20 mouse cellular contexts compared by ENCODE assay signal in the genomic region with DNA sequence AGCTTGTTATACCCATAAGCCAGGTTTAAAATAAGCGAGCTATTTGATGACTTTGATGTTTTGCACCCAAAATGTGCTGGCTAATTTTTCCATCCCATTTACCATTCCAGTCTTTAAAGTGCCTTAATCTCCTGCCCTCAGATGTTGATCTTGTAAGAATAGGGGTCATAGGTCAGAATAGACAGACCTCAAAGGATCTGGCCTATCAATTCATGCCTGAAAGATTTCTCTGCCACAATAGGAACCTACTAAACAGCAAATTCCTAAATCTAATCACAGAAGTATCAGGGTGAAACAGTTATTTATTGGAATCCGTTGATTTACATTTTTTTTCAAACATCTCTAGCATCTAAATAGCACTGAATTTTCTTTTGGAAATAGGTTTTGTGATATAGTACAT.
DNase-seq lines count a peak whose midpoint lies in the region; ATAC-seq lines count a peak whose summit lies in the region.
"Had no signal": no experiment of that assay in that cellular context is flagged by ENCODE, and none has a peak within 500 bp of the region (broad histone marks: within the 10 kb centered on the region; RNA-seq: fewer than 3 reads in every experiment).

No protein-coding gene starts in this region.

- no peak overlapping the region for H3K4me2 ChIP-seq in forebrain, embryonic 12.5 days
- no peak overlapping the region for H3K4me2 ChIP-seq in midbrain, embryonic 11.5 days
- H3K4me2 ChIP-seq in midbrain, embryonic 13.5 days (replicated peaks), result no peak overlapping the region
- no peak overlapping the region for H3K4me2 ChIP-seq in heart, embryonic 12.5 days
- H3K4me2 ChIP-seq: embryonic facial prominence, embryonic 15.5 days; forebrain, embryonic 13.5 days; heart, embryonic 13.5 days; hindbrain, embryonic 12.5 days had no signal

- peak overlapping the region; percentile 62; the same call in 1 of the 2 replicates for H3K27ac ChIP-seq in forebrain, embryonic 10.5 days
- H3K27ac ChIP-seq in forebrain, embryonic 12.5 days, result no peak overlapping the region
- H3K27ac ChIP-seq in midbrain, embryonic 11.5 days (ENCODE audit: low read depth, low read length), result no peak overlapping the region
- H3K27ac ChIP-seq in midbrain, embryonic 13.5 days, result no peak overlapping the region
- no peak overlapping the region for H3K27ac ChIP-seq in heart, embryonic 12.5 days (ENCODE audit: poor library complexity, severe bottlenecking)
- H3K27ac ChIP-seq: embryonic facial prominence, embryonic 15.5 days; forebrain, embryonic 13.5 days; gastrocnemius, adult 2 months; heart, embryonic 13.5 days; hindbrain, embryonic 12.5 days; hindbrain, postnatal 0 days had no signal

- no peak overlapping the region for H3K9ac ChIP-seq in forebrain, embryonic 12.5 days
- no peak overlapping the region for H3K9ac ChIP-seq in midbrain, embryonic 11.5 days (ENCODE audit: low read length)
- H3K9ac ChIP-seq in midbrain, embryonic 13.5 days (replicated peaks), result no peak overlapping the region
- H3K9ac ChIP-seq in heart, embryonic 12.5 days, result no peak overlapping the region
- H3K9ac ChIP-seq: embryonic facial prominence, embryonic 15.5 days; forebrain, embryonic 13.5 days; heart, embryonic 13.5 days; hindbrain, embryonic 12.5 days had no signal

- 11% methylated on average over 2 of the region's 2 CpGs for WGBS in forebrain, embryonic 10.5 days
- WGBS in forebrain, embryonic 12.5 days, result 7% methylated on average over 2 of the region's 2 CpGs
- WGBS in midbrain, embryonic 11.5 days, result 7% methylated on average over 2 of the region's 2 CpGs
- 10% methylated on average over 2 of the region's 2 CpGs for WGBS in midbrain, embryonic 13.5 days
- WGBS in heart, embryonic 12.5 days, result 62% methylated on average over 2 of the region's 2 CpGs

- no peak for ATAC-seq in forebrain, embryonic 12.5 days (ENCODE audit: low FRiP score)
- peak; percentile 67 for ATAC-seq in midbrain, embryonic 11.5 days (ENCODE audit: low FRiP score)
- ATAC-seq in midbrain, embryonic 13.5 days, result no peak
- ATAC-seq in heart, embryonic 12.5 days (ENCODE audit: insufficient number of reproducible peaks, low FRiP score), result no peak
- ATAC-seq: hindbrain, postnatal 0 days had no signal

- no peaks in the 10 kb centered on the region for H3K27me3 ChIP-seq in forebrain, embryonic 10.5 days (ENCODE audit: poor library complexity, severe bottlenecking)
- no peaks in the 10 kb centered on the region for H3K27me3 ChIP-seq in forebrain, embryonic 12.5 days
- no peaks in the 10 kb centered on the region for H3K27me3 ChIP-seq in midbrain, embryonic 11.5 days (ENCODE audit: control insufficient read depth, insufficient read depth, low read length)
- no peaks in the 10 kb centered on the region for H3K27me3 ChIP-seq in midbrain, embryonic 13.5 days
- no peaks in the 10 kb centered on the region for H3K27me3 ChIP-seq in heart, embryonic 12.5 days (replicated peaks)
- H3K27me3 ChIP-seq: embryonic facial prominence, embryonic 15.5 days; forebrain, embryonic 13.5 days; heart, embryonic 13.5 days; hindbrain, embryonic 12.5 days had no signal

- no peaks in the 10 kb centered on the region for H3K9me3 ChIP-seq in forebrain, embryonic 10.5 days
- H3K9me3 ChIP-seq in forebrain, embryonic 12.5 days, result no peaks in the 10 kb centered on the region
- H3K9me3 ChIP-seq in midbrain, embryonic 11.5 days (ENCODE audit: control insufficient read depth, low read length), result no peaks in the 10 kb centered on the region
- H3K9me3 ChIP-seq in midbrain, embryonic 13.5 days, result no peaks in the 10 kb centered on the region
- H3K9me3 ChIP-seq in heart, embryonic 12.5 days (replicated peaks), result no peaks in the 10 kb centered on the region
- H3K9me3 ChIP-seq: embryonic facial prominence, embryonic 15.5 days; forebrain, embryonic 13.5 days; heart, embryonic 13.5 days; hindbrain, embryonic 12.5 days had no signal

- H3K4me3 ChIP-seq in forebrain, embryonic 10.5 days, result no peak overlapping the region
- no peak overlapping the region for H3K4me3 ChIP-seq in forebrain, embryonic 12.5 days (replicated peaks)
- H3K4me3 ChIP-seq in midbrain, embryonic 11.5 days (ENCODE audit: low read depth, low read length), result no peak overlapping the region
- H3K4me3 ChIP-seq in midbrain, embryonic 13.5 days (replicated peaks), result no peak overlapping the region
- H3K4me3 ChIP-seq in heart, embryonic 12.5 days, result no peak overlapping the region
- H3K4me3 ChIP-seq: embryonic facial prominence, embryonic 15.5 days; erythroblast, embryonic 14.5 days; forebrain, embryonic 13.5 days; gastrocnemius, adult 2 months; heart, embryonic 13.5 days; hindbrain, embryonic 12.5 days had no signal

- peaks cover 47% of the 10 kb centered on the region for H3K4me1 ChIP-seq in forebrain, embryonic 10.5 days
- peaks cover 11% of the 10 kb centered on the region for H3K4me1 ChIP-seq in forebrain, embryonic 12.5 days
- peaks cover 13% of the 10 kb centered on the region for H3K4me1 ChIP-seq in midbrain, embryonic 11.5 days (ENCODE audit: control insufficient read depth, insufficient read depth, low read length)
- H3K4me1 ChIP-seq in midbrain, embryonic 13.5 days (replicated peaks), result peaks cover 7% of the 10 kb centered on the region
- no peaks in the 10 kb centered on the region for H3K4me1 ChIP-seq in heart, embryonic 12.5 days (replicated peaks)
- H3K4me1 ChIP-seq: embryonic facial prominence, embryonic 15.5 days; heart, embryonic 13.5 days had no signal

- H3K36me3 ChIP-seq in forebrain, embryonic 10.5 days (replicated peaks), result peaks cover 32% of the 10 kb centered on the region
- no peaks in the 10 kb centered on the region for H3K36me3 ChIP-seq in forebrain, embryonic 12.5 days (replicated peaks)
- no peaks in the 10 kb centered on the region for H3K36me3 ChIP-seq in midbrain, embryonic 11.5 days (ENCODE audit: control insufficient read depth, insufficient read depth, low read length)
- H3K36me3 ChIP-seq in midbrain, embryonic 13.5 days, result no peaks in the 10 kb centered on the region
- H3K36me3 ChIP-seq in heart, embryonic 12.5 days, result no peaks in the 10 kb centered on the region
- H3K36me3 ChIP-seq: embryonic facial prominence, embryonic 15.5 days; heart, embryonic 13.5 days; hindbrain, embryonic 12.5 days had no signal

- DNase-seq in forebrain, embryonic 10.5 days (ENCODE audit: extremely low spot score, low spot score), result no peak
- peak; percentile 90 for DNase-seq in midbrain, embryonic 11.5 days (ENCODE audit: low spot score, missing footprints)
- DNase-seq in embryo, embryonic 11 days, result peak; percentile 56
- DNase-seq in neural tube, embryonic 10.5 days (ENCODE audit: extremely low spot score, low spot score), result no peak
- DNase-seq: adrenal gland, postnatal 10 days; cerebellum, adult 11-12 months; cerebellum, adult 9-11 months; cerebellum, postnatal 36 days; gastrocnemius, adult 2 months; gastrocnemius, postnatal 25 days; heart, postnatal 36 days had no signal

Comparison
In these comparisons a context has a peak if more than half of its experiments do, and no peak if none do; other contexts are left out.
1. DNase-seq: peak in midbrain, embryonic 11.5 days (single experiment) and embryo, embryonic 11 days (single experiment); none in forebrain, embryonic 10.5 days (single experiment) and neural tube, embryonic 10.5 days (single experiment).